Mouse (Mus musculus) limb, embryonic 14.5 days (tissue): ENCODE data around the gene Rdh8. TPM values are rescaled to one million over a fixed set of nuclear protein-coding genes. Genes with fewer than 3 reads are reported as not detected.
A peak's percentile ranks its signal among the peaks of the same experiment; 100 is the strongest.

Experiments used
- ATAC-seq: fragments of 200-750 bp; cut with Nextera tagmentation; 2 replicates; pipeline ENCODE4 v1.8.0; 2017; ENCODE audit warnings: low read depth, moderate number of reproducible peaks, moderate TSS enrichment; ENCODE audit not compliant: low FRiP score
- DNase-seq: peaks from one replicate; pipeline ENCODE4 v3.0.0-alpha.2; 2015; ENCODE audit warnings: low spot score
- H3K27ac ChIP-seq: fragments of 300-500 bp; sonication (generic); replicated peaks from 2 replicates; pipeline ENCODE4 v1.5.1; 2014; ENCODE audit warnings: low read depth, mild to moderate bottlenecking, low read length, moderate library complexity, mixed read lengths
- H3K27me3 ChIP-seq: fragments of 300-500 bp; sonication (generic); 2 replicates; pipeline ENCODE4 v1.6.1; 2014; ENCODE audit warnings: low read length, mixed read lengths; ENCODE audit not compliant: control insufficient read depth, insufficient read depth
- H3K36me3 ChIP-seq: fragments of 300-500 bp; sonication (generic); 2 replicates; pipeline ENCODE4 v1.6.1; 2014; ENCODE audit warnings: mild to moderate bottlenecking, low read length, moderate library complexity, mixed read lengths; ENCODE audit not compliant: control insufficient read depth, insufficient read depth
- H3K4me1 ChIP-seq: fragments of 300-500 bp; sonication (generic); 2 replicates; pipeline ENCODE4 v1.6.1; 2014; ENCODE audit warnings: antibody characterized with exemption, low read length, mixed read lengths; ENCODE audit not compliant: control insufficient read depth, insufficient read depth
- H3K4me2 ChIP-seq: fragments of 300-500 bp; sonication (generic); replicated peaks from 2 replicates; pipeline ENCODE4 v1.6.1; 2014; ENCODE audit warnings: low read depth, mild to moderate bottlenecking, low read length, moderate library complexity; ENCODE audit not compliant: severe bottlenecking
- H3K4me3 ChIP-seq: fragments of 300-500 bp; sonication (generic); replicated peaks from 2 replicates; pipeline ENCODE4 v1.5.1; 2014; ENCODE audit warnings: low read length
- H3K9ac ChIP-seq: fragments of 300-500 bp; sonication (generic); 2 replicates; pipeline ENCODE4 v1.6.1; 2014; ENCODE audit warnings: mild to moderate bottlenecking, low read depth, low read length, moderate library complexity; ENCODE audit not compliant: severe bottlenecking
- H3K9me3 ChIP-seq: fragments of 300-500 bp; sonication (generic); 2 replicates; pipeline ENCODE4 v1.6.1; 2016; ENCODE audit warnings: low read length; ENCODE audit not compliant: control insufficient read depth
- POLR2A ChIP-seq: fragments of 200-500 bp; IDR thresholded peaks from 2 replicates; pipeline ENCODE4 v1.8.0; 2012; ENCODE audit warnings: inconsistent platforms, mild to moderate bottlenecking, moderate library complexity, borderline replicate concordance; ENCODE audit not compliant: insufficient read depth, insufficient read length; ENCODE audit errors: extremely low read depth
- WGBS: fragments of 180-500 bp; shearing (Covaris S2); extraction: QIAGEN DNeasy Blood & Tissue Kit; methylation state at CpG from one replicate; pipeline ENCODE4 v1.1.7; 2014; 5-methylcytosine and 5-hydroxymethylcytosine counted together
- polyA plus RNA-seq, 2 experiments: library from polyadenylated mRNA; depleted of rRNA in 1 of 2; stranded (reverse) in 1 of 2; unstranded in 1 of 2; fragments of >200 nt; fragmentation: Nextera tagmentation in 1 of 2; extraction: Ambion mirVana in 1 of 2; gene quantifications; 2 replicates each; pipeline versions ENCODE4 v1.2.1 to v1.2.3; 2012 to 2014

Rdh8 gene
- polyA plus RNA-seq, 2 experiments, result not detected

GRCm38 (mm10) chr9:20868448-20869001, 50.2 kb downstream of the Rdh8 start, which contains the start of gene A230050P20Rik:
TSS of gene A230050P20Rik (plus strand) at chr9:20868642.
- no peaks in the 10 kb centered on the region for H3K36me3 ChIP-seq

GRCm38 (mm10) chr9:20869246-20869645, 50.9 kb downstream of the Rdh8 start:
- no peak for ATAC-seq
- H3K27ac ChIP-seq, result no peak overlapping the region
- peak overlapping the region; percentile 52 for H3K4me2 ChIP-seq
- H3K9ac ChIP-seq, result peak overlapping the region; percentile 44; the same call in 1 of the 2 replicates
- TF ChIP-seq POLR2A, result no peak
- H3K4me3 ChIP-seq, result peak overlapping the region; percentile 41
- 5% methylated on average over 19 of the region's 19 CpGs for WGBS
- no peaks in the 10 kb centered on the region for H3K36me3 ChIP-seq
- DNase-seq, result no peak
- H3K4me1 ChIP-seq, result no peaks in the 10 kb centered on the region
- H3K27me3 ChIP-seq, result peaks cover 31% of the 10 kb centered on the region
- no peaks in the 10 kb centered on the region for H3K9me3 ChIP-seq

More at GRCm38 (mm10) chr9:20868448-20869001, 50.2 kb downstream of the Rdh8 start, which contains the start of gene A230050P20Rik:
- H3K9me3 ChIP-seq, result no peaks in the 10 kb centered on the region
- peak within 1 kb of the TSS; percentile 52 for H3K4me2 ChIP-seq
- 12% methylated on average over 43 of the region's 53 CpGs for WGBS
- no peak for TF ChIP-seq POLR2A
- peak within 1 kb of the TSS; percentile 41 for H3K4me3 ChIP-seq
- H3K27ac ChIP-seq, result no peak within 1 kb of the TSS
- ATAC-seq (0 out of 2 replicates have a peak, but pooled peaks have one; percentile 16), DNase-seq (no peak)
- H3K9ac ChIP-seq, result peak within 1 kb of the TSS; percentile 44
- H3K27me3 ChIP-seq, result peaks cover 31% of the 10 kb centered on the region
- H3K4me1 ChIP-seq, result no peaks in the 10 kb centered on the region

GRCm38 (mm10) chr9:20870211-20871173, 52.2 kb downstream of the Rdh8 start:
- 80% methylated on average over 12 of the region's 12 CpGs for WGBS
- peaks cover 31% of the 10 kb centered on the region for H3K27me3 ChIP-seq
- no peak for TF ChIP-seq POLR2A

GRCm38 (mm10) chr9:20872991-20873390, 54.7 kb downstream of the Rdh8 start:
- no peaks in the 10 kb centered on the region for H3K4me1 ChIP-seq
- no peak for DNase-seq
- WGBS, result 86% methylated on average over 10 of the region's 10 CpGs
- no peak for TF ChIP-seq POLR2A
- no peak overlapping the region for H3K27ac ChIP-seq
- no peak overlapping the region for H3K4me3 ChIP-seq
- H3K36me3 ChIP-seq, result no peaks in the 10 kb centered on the region
- no peak overlapping the region for H3K9ac ChIP-seq
- no peak for ATAC-seq
- no peaks in the 10 kb centered on the region for H3K9me3 ChIP-seq
- H3K27me3 ChIP-seq, result peaks cover 19% of the 10 kb centered on the region
- no peak overlapping the region for H3K4me2 ChIP-seq

More at GRCm38 (mm10) chr9:20870211-20871173, 52.2 kb downstream of the Rdh8 start:
- Histone ChIP-seq H3K27ac (no peak overlapping the region), H3K4me3 (no peak overlapping the region), H3K36me3 (no peaks in the 10 kb centered on the region), H3K9me3 (no peaks in the 10 kb centered on the region), H3K9ac (no peak overlapping the region), H3K4me2 (no peak overlapping the region), H3K4me1 (no peaks in the 10 kb centered on the region)
- no peak for ATAC-seq
- DNase-seq, result no peak

- no peak overlapping the region for H3K27ac ChIP-seq
- H3K4me2 ChIP-seq, result no peak overlapping the region
- WGBS, result 82% methylated on average over 12 of the region's 12 CpGs
- H3K4me1 ChIP-seq, result no peaks in the 10 kb centered on the region
- H3K4me3 ChIP-seq, result no peak overlapping the region
- TF ChIP-seq POLR2A, result no peak
- no peak for ATAC-seq
- DNase-seq, result no peak
- H3K36me3 ChIP-seq, result no peaks in the 10 kb centered on the region
- H3K27me3 ChIP-seq, result peaks cover 15% of the 10 kb centered on the region
- H3K9ac ChIP-seq, result no peak overlapping the region
- H3K9me3 ChIP-seq, result no peaks in the 10 kb centered on the region
Observed at GRCm38 (mm10) chr9:20873521-20873920, 55.2 kb downstream of the Rdh8 start.
